Mouse (Mus musculus) MEL (cell line): ENCODE measurements at regions not wholly inside any gene's neighbourhood (a gene's known extent, or its start where the extent isn't known, plus 50 kb on each side); places are given as distances from the start of the nearest gene placed in this dataset.

Source experiments
- CHD2 ChIP-seq: IDR thresholded peaks from 2 replicates; pipeline ENCODE4 v1.6.1; 2011; ENCODE audit warnings: low read length, improper control_type of control experiment
- CTCF ChIP-seq, 3 experiments: IDR thresholded peaks in 2 of 3; conservative IDR thresholded peaks in 1 of 3; 2 replicates each; pipeline ENCODE4 v1.5.1; 2011 to 2012; ENCODE audit warnings: low read length in 3 of 3, low read depth in 2 of 3, mild to moderate bottlenecking in 2 of 3, improper control_type of control experiment in 1 of 3, inconsistent platforms in 1 of 3, mixed read lengths in 1 of 3, moderate library complexity in 1 of 3; ENCODE audit not compliant: control insufficient read depth in 1 of 3, insufficient read depth in 1 of 3, poor library complexity in 1 of 3, severe bottlenecking in 1 of 3
- E2F4 ChIP-seq: IDR thresholded peaks from 2 replicates; pipeline ENCODE4 v1.6.1; 2011; ENCODE audit warnings: low read depth, low read length, improper control_type of control experiment, borderline replicate concordance
- EP300 ChIP-seq, 2 experiments: IDR thresholded peaks; 2 replicates each; pipeline ENCODE4 v1.6.1; 2011; ENCODE audit warnings: improper control_type of control experiment in 2 of 2, low read length in 2 of 2, low read depth in 1 of 2, mild to moderate bottlenecking in 1 of 2
- JUND ChIP-seq: IDR thresholded peaks from 2 replicates; pipeline ENCODE4 v1.6.1; 2011; ENCODE audit warnings: low read depth, mild to moderate bottlenecking, improper control_type of control experiment, low read length
- MAFK ChIP-seq: IDR thresholded peaks from 2 replicates; pipeline ENCODE4 v1.6.1; 2011; ENCODE audit warnings: low read depth, mild to moderate bottlenecking, low read length, improper control_type of control experiment, borderline replicate concordance
- MEF2A ChIP-seq: IDR thresholded peaks from 2 replicates; pipeline ENCODE4 v1.6.1; 2014; ENCODE audit warnings: low read depth, mild to moderate bottlenecking, inconsistent platforms, low read length, improper control_type of control experiment; ENCODE audit not compliant: poor library complexity, insufficient replicate concordance, severe bottlenecking; ENCODE audit errors: extremely low read depth
- NRF1 ChIP-seq: IDR thresholded peaks from 2 replicates; pipeline ENCODE4 v1.6.1; 2014; ENCODE audit warnings: low read depth, mild to moderate bottlenecking, inconsistent platforms, low read length, improper control_type of control experiment, moderate library complexity; ENCODE audit not compliant: poor library complexity, insufficient read depth, severe bottlenecking
- TAL1 ChIP-seq: IDR thresholded peaks from 2 replicates; pipeline ENCODE4 v1.6.1; 2012; ENCODE audit warnings: mild to moderate bottlenecking, inconsistent platforms, low read length, moderate library complexity, mixed read lengths
- UBTF ChIP-seq: IDR thresholded peaks from 2 replicates; pipeline ENCODE4 v1.6.1; 2012; ENCODE audit warnings: low read depth, mild to moderate bottlenecking, inconsistent platforms, low read length, improper control_type of control experiment, moderate library complexity, borderline replicate concordance; ENCODE audit not compliant: insufficient read depth
- USF1 ChIP-seq: IDR thresholded peaks from 2 replicates; pipeline ENCODE4 v1.6.1; 2014; ENCODE audit warnings: low read depth, mild to moderate bottlenecking, inconsistent platforms, low read length, improper control_type of control experiment, moderate library complexity
- USF2 ChIP-seq, 2 experiments: IDR thresholded peaks; 2 replicates each; pipeline ENCODE4 v1.6.1; 2011 to 2012; ENCODE audit warnings: improper control_type of control experiment in 2 of 2, low read length in 2 of 2, borderline replicate concordance in 1 of 2, inconsistent platforms in 1 of 2, low read depth in 1 of 2, mild to moderate bottlenecking in 1 of 2; ENCODE audit not compliant: insufficient read depth in 1 of 2
- ZC3H11A ChIP-seq: IDR thresholded peaks from 2 replicates; pipeline ENCODE4 v1.6.1; 2012; ENCODE audit warnings: low read depth, mild to moderate bottlenecking, inconsistent platforms, low read length, improper control_type of control experiment
- ZMIZ1 ChIP-seq: IDR thresholded peaks from 2 replicates; pipeline ENCODE4 v1.6.1; 2012; ENCODE audit warnings: low read depth, mild to moderate bottlenecking, inconsistent platforms, low read length, improper control_type of control experiment, moderate library complexity

DNA sequence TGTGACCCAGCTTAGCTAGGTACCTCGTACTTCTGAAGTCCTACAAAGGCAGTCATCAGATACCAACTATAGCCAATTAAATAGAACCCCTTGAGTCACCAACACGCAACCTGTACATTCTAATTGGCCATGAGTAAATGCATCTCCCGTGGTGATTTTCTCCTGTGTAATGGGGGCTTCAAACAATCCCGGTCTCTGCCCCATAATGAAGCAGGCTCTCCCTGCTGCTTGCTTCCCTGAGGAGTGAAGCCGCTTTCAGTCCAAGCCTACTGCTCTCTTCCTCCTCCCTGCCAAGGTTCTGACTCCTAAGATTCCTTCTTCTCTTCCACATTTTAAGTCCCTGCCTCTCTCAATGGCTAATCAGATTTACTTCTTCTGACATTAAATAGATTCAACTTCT is 121.5 kb upstream of the Plcz1 start:
- TF ChIP-seq USF1 (no peak), CTCF (IDR thresholded peaks at IDR 0.05 in 2 of 3, conservative IDR thresholded peaks at IDR 0.05 in 1 of 3; ENCODE audit: control insufficient read depth in 1 of 3, insufficient read depth in 1 of 3, low read depth in 2 of 3, low read length in 3 of 3, poor library complexity in 1 of 3, severe bottlenecking in 1 of 3) (no peak), E2F4 (no peak), NRF1 (no peak), TAL1 (no peak), ZMIZ1 (no peak), USF2 (IDR thresholded peaks at IDR 0.05; ENCODE audit: borderline replicate concordance in 1 of 2, insufficient read depth in 1 of 2, low read depth in 1 of 2, low read length in 2 of 2) (no peak), MEF2A (no peak), MAFK (no peak), CHD2 (no peak), UBTF (no peak), JUND (no peak), EP300 (IDR thresholded peaks at IDR 0.05; ENCODE audit: low read depth in 1 of 2, low read length in 2 of 2) (no peak), ZC3H11A (no peak)
